Mouse (Mus musculus): ENCODE data around the gene Tnc.

DNA sequence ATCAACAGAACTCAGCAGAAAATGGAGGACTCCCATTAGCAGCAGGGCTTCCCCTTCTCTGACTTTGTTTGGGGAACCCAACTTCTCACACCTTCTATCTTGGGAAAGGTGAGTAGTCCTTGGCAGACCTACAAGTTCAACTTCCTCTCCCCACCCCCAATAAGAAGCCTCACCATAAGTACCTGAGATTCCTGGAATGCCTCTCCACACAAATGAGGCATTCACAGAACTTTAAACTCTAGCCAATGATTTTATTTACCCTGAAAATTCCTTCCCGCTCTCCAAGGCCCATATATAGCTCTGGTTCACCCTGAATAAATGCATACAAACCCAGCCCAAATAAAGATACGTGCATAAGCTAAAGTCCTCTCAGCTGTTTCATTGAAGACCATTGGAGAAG is 9.3 kb downstream of the Tnc start:
- TF ChIP-seq CTCF (conservative IDR thresholded peaks at IDR 0.05; ENCODE audit: insufficient read depth, insufficient read length, low read depth, low read length) (no peak), POLR2A (IDR thresholded peaks at IDR 0.05; ENCODE audit: low read depth, low read length) (no peak)
